Mouse (Mus musculus) kidney, embryonic 15.5 days (tissue): ENCODE data around the gene Casc3. TPM values are rescaled to one million over a fixed set of nuclear protein-coding genes. Genes with fewer than 3 reads are reported as not detected.

Experiments
- ATAC-seq: fragments of 200-750 bp; cut with Nextera tagmentation; replicated peaks from 2 replicates; pipeline ENCODE4 v1.8.0; 2017; ENCODE audit warnings: moderate TSS enrichment; ENCODE audit not compliant: low FRiP score
- H3K27ac ChIP-seq: fragments of 300-500 bp; sonication (generic); 2 replicates; pipeline ENCODE4 v1.5.1; 2015; ENCODE audit warnings: mild to moderate bottlenecking, inconsistent platforms
- H3K27me3 ChIP-seq: fragments of 300-500 bp; sonication (generic); 2 replicates; pipeline ENCODE4 v1.6.1; 2015; ENCODE audit warnings: inconsistent platforms
- H3K36me3 ChIP-seq: fragments of 300-500 bp; sonication (generic); 2 replicates; pipeline ENCODE4 v1.6.1; 2015; ENCODE audit warnings: inconsistent platforms
- H3K4me1 ChIP-seq: fragments of 300-500 bp; sonication (generic); 2 replicates; pipeline ENCODE4 v1.6.1; 2015; ENCODE audit warnings: inconsistent platforms
- H3K4me2 ChIP-seq: fragments of 300-500 bp; sonication (generic); 2 replicates; pipeline ENCODE4 v1.6.1; 2015; ENCODE audit warnings: moderate library complexity, mild to moderate bottlenecking, inconsistent platforms
- H3K4me3 ChIP-seq: fragments of 300-500 bp; sonication (generic); replicated peaks from 2 replicates; pipeline ENCODE4 v1.5.1; 2015; ENCODE audit warnings: mild to moderate bottlenecking, inconsistent platforms
- H3K9ac ChIP-seq: fragments of 300-500 bp; sonication (generic); 2 replicates; pipeline ENCODE4 v1.6.1; 2015; ENCODE audit warnings: mild to moderate bottlenecking, inconsistent platforms
- H3K9me3 ChIP-seq: fragments of 300-500 bp; sonication (generic); replicated peaks from 2 replicates; pipeline ENCODE4 v1.6.1; 2016; ENCODE audit warnings: inconsistent platforms
- WGBS: fragments of 180-500 bp; shearing (Covaris S2); methylation state at CpG from one replicate; pipeline ENCODE4 v1.1.7; 2015; ENCODE audit warnings: mixed read lengths; 5-methylcytosine and 5-hydroxymethylcytosine counted together
- polyA plus RNA-seq: library from polyadenylated mRNA; unstranded; fragments of >200 nt; fragmentation: Nextera tagmentation; extraction: Ambion mirVana; gene quantifications from 2 replicates; pipeline ENCODE4 v1.2.1, GENCODE M21; 2015

Casc3 gene
- polyA plus RNA-seq, 1 experiment from 2014 or later: 40.6 TPM

- Histone ChIP-seq H3K36me3 (peaks cover 47% of the 10 kb centered on the region), H3K4me1 (peaks cover 69% of the 10 kb centered on the region), H3K4me3 (peak overlapping the region; percentile 29)
Measured at GRCm38 (mm10) chr11:98767713-98768112, 37.0 kb upstream of the Casc3 start.

GRCm38 (mm10) chr11:98768127-98769006 is 36.3 kb upstream of the Casc3 start:
- WGBS: 12% methylated on average over 39 of the region's 39 CpGs
- Histone ChIP-seq H3K4me1 (peaks cover 69% of the 10 kb centered on the region), H3K27me3 (no peaks in the 10 kb centered on the region)

More at GRCm38 (mm10) chr11:98767713-98768112, 37.0 kb upstream of the Casc3 start:
- Histone ChIP-seq H3K4me2 (peak overlapping the region; percentile 52), H3K9ac (0 out of 2 replicates have a peak overlapping the region, but pooled peaks have one; percentile 36), H3K27me3 (no peaks in the 10 kb centered on the region), H3K27ac (peak overlapping the region; percentile 85), H3K9me3 (no peaks in the 10 kb centered on the region)
- 10% methylated on average over 4 of the region's 4 CpGs for WGBS
- no peak for ATAC-seq

GRCm38 (mm10) chr11:98769007-98769954 is 35.4 kb upstream of the Casc3 start:
- Histone ChIP-seq H3K27ac (peak overlapping the region; percentile 85), H3K4me1 (peaks cover 75% of the 10 kb centered on the region), H3K4me3 (no peak overlapping the region), H3K27me3 (no peaks in the 10 kb centered on the region), H3K4me2 (no peak overlapping the region), H3K9ac (no peak overlapping the region), H3K36me3 (peaks cover 32% of the 10 kb centered on the region), H3K9me3 (no peaks in the 10 kb centered on the region)
- ATAC-seq: no peak
- 84% methylated on average over 25 of the region's 25 CpGs for WGBS

More at GRCm38 (mm10) chr11:98768127-98769006, 36.3 kb upstream of the Casc3 start:
- Histone ChIP-seq H3K36me3 (peaks cover 41% of the 10 kb centered on the region), H3K9ac (peak overlapping the region; percentile 36), H3K27ac (peak overlapping the region; percentile 85), H3K9me3 (no peaks in the 10 kb centered on the region), H3K4me3 (peak overlapping the region; percentile 29), H3K4me2 (peak overlapping the region; percentile 52)
- ATAC-seq: peak; percentile 38

- Histone ChIP-seq H3K27ac (no peak overlapping the region), H3K4me3 (no peak overlapping the region), H3K4me2 (no peak overlapping the region), H3K9ac (no peak overlapping the region), H3K4me1 (peaks cover 76% of the 10 kb centered on the region), H3K9me3 (no peaks in the 10 kb centered on the region), H3K27me3 (no peaks in the 10 kb centered on the region), H3K36me3 (peaks cover 22% of the 10 kb centered on the region)
- no peak for ATAC-seq
- 90% methylated on average over 26 of the region's 26 CpGs for WGBS
Measured at GRCm38 (mm10) chr11:98770096-98770975, 34.4 kb upstream of the Casc3 start.

GRCm38 (mm10) chr11:98771131-98771530 is 33.6 kb upstream of the Casc3 start:
- Histone ChIP-seq H3K4me2 (no peak overlapping the region), H3K36me3 (peaks cover 21% of the 10 kb centered on the region), H3K27ac (no peak overlapping the region), H3K27me3 (no peaks in the 10 kb centered on the region), H3K4me1 (peaks cover 76% of the 10 kb centered on the region), H3K9me3 (no peaks in the 10 kb centered on the region), H3K9ac (no peak overlapping the region), H3K4me3 (no peak overlapping the region)
- ATAC-seq: no peak
- WGBS: 91% methylated on average over 18 of the region's 18 CpGs

GRCm38 (mm10) chr11:98771844-98772525 is 32.7 kb upstream of the Casc3 start:
- Histone ChIP-seq H3K27ac (0 out of 2 replicates have a peak overlapping the region, but pooled peaks have one; percentile 57), H3K4me3 (no peak overlapping the region), H3K4me2 (no peak overlapping the region), H3K9ac (no peak overlapping the region), H3K27me3 (no peaks in the 10 kb centered on the region), H3K36me3 (peaks cover 21% of the 10 kb centered on the region), H3K9me3 (no peaks in the 10 kb centered on the region), H3K4me1 (peaks cover 76% of the 10 kb centered on the region)
- 87% methylated on average over 11 of the region's 11 CpGs for WGBS
- ATAC-seq: no peak

- H3K4me2 ChIP-seq: peak overlapping the region; percentile 87
- no peak overlapping the region for H3K9ac ChIP-seq
- H3K4me1 ChIP-seq: peaks cover 76% of the 10 kb centered on the region
- 0 out of 2 replicates have a peak overlapping the region, but pooled peaks have one; percentile 43 for H3K4me3 ChIP-seq
- ATAC-seq: no peak
- WGBS: 43% methylated on average over 8 of the region's 8 CpGs
- peaks cover 21% of the 10 kb centered on the region for H3K36me3 ChIP-seq
- H3K27ac ChIP-seq: peak overlapping the region; percentile 57; the same call in 1 of the 2 replicates
- no peaks in the 10 kb centered on the region for H3K27me3 ChIP-seq
- H3K9me3 ChIP-seq: no peaks in the 10 kb centered on the region
Measured at GRCm38 (mm10) chr11:98772667-98773171, 32.0 kb upstream of the Casc3 start.

GRCm38 (mm10) chr11:98773635-98774295 is 30.9 kb upstream of the Casc3 start:
- H3K9ac ChIP-seq: peak overlapping the region; percentile 41; the same call in 1 of the 2 replicates
- peaks cover 21% of the 10 kb centered on the region for H3K36me3 ChIP-seq
- WGBS: under 1% methylated on average over 37 of the region's 37 CpGs
- no peaks in the 10 kb centered on the region for H3K9me3 ChIP-seq
- peak overlapping the region; percentile 89 for H3K27ac ChIP-seq
- peak overlapping the region; percentile 87 for H3K4me2 ChIP-seq
- H3K27me3 ChIP-seq: no peaks in the 10 kb centered on the region
- H3K4me3 ChIP-seq: peak overlapping the region; percentile 43
- H3K4me1 ChIP-seq: peaks cover 74% of the 10 kb centered on the region
- ATAC-seq: peak; percentile 82

GRCm38 (mm10) chr11:98774582-98775347 is 29.9 kb upstream of the Casc3 start, which contains the start of gene Nr1d1:
Gene Nr1d1 (minus strand): TSS chr11:98775333.
- Histone ChIP-seq H3K27me3 (no peaks in the 10 kb centered on the region), H3K9ac (peak within 1 kb of the TSS; percentile 41), H3K4me1 (peaks cover 73% of the 10 kb centered on the region), H3K27ac (peak within 1 kb of the TSS; percentile 89), H3K9me3 (no peaks in the 10 kb centered on the region), H3K36me3 (peaks cover 16% of the 10 kb centered on the region), H3K4me2 (peak within 1 kb of the TSS; percentile 87), H3K4me3 (peak within 1 kb of the TSS; percentile 43)
- ATAC-seq: no peak; the same call in 1 of the 2 replicates
- WGBS: 1% methylated on average over 22 of the region's 22 CpGs
